Mouse (Mus musculus): ENCODE measurements around the gene Rhoh. TPM values are rescaled to one million over a fixed set of nuclear protein-coding genes. Genes with fewer than 3 reads are reported as not detected.

Rhoh gene
- total RNA-seq (2021): under 1 TPM; 0.18 to 0.29 TPM
- long read RNA-seq, experiment 1: 0 reads
- long read RNA-seq, experiment 2: 0 reads

GRCm38 (mm10) chr5:65861154-65861944, at the start of gene Rhoh:
Gene Rhoh (plus strand): TSS chr5:65861213.
- DNase-seq: no peak

GRCm38 (mm10) chr5:65823601-65824133, 37.3 kb upstream of the Rhoh start:
- no peak for DNase-seq

- no peak for DNase-seq
Observed at GRCm38 (mm10) chr5:65826476-65826875, 34.5 kb upstream of the Rhoh start.

GRCm38 (mm10) chr5:65827102-65827501, 33.9 kb upstream of the Rhoh start:
- no peak for DNase-seq

GRCm38 (mm10) chr5:65828261-65828660, 32.8 kb upstream of the Rhoh start:
- DNase-seq: no peak

GRCm38 (mm10) chr5:65829059-65829458, 32.0 kb upstream of the Rhoh start:
- no peak for DNase-seq

- no peak for DNase-seq
Observed at GRCm38 (mm10) chr5:65831917-65832618, 28.9 kb upstream of the Rhoh start.

- no peak for DNase-seq
Observed at GRCm38 (mm10) chr5:65833092-65833491, 27.9 kb upstream of the Rhoh start.

- DNase-seq: no peak
Observed at GRCm38 (mm10) chr5:65833766-65834498, 27.1 kb upstream of the Rhoh start.

GRCm38 (mm10) chr5:65838053-65838452, 23.0 kb upstream of the Rhoh start:
- DNase-seq: no peak

- no peak for DNase-seq
Observed at GRCm38 (mm10) chr5:65842947-65843346, 18.1 kb upstream of the Rhoh start.

GRCm38 (mm10) chr5:65846534-65846933, 14.5 kb upstream of the Rhoh start:
- DNase-seq: no peak

- DNase-seq: no peak
Observed at GRCm38 (mm10) chr5:65846958-65847357, 14.1 kb upstream of the Rhoh start.

- no peak for DNase-seq
Observed at GRCm38 (mm10) chr5:65847656-65848055, 13.4 kb upstream of the Rhoh start.

GRCm38 (mm10) chr5:65850765-65851164, 10.2 kb upstream of the Rhoh start:
- DNase-seq: no peak

- DNase-seq: no peak
Observed at GRCm38 (mm10) chr5:65854786-65855191, 6.2 kb upstream of the Rhoh start.

GRCm38 (mm10) chr5:65855571-65855970, 5.4 kb upstream of the Rhoh start:
- DNase-seq: no peak

- DNase-seq: no peak
Observed at GRCm38 (mm10) chr5:65856591-65857411, 4.2 kb upstream of the Rhoh start.

- no peak for DNase-seq
Observed at GRCm38 (mm10) chr5:65857935-65858334, 3.1 kb upstream of the Rhoh start.

GRCm38 (mm10) chr5:65858355-65858754, 2.7 kb upstream of the Rhoh start:
- DNase-seq: no peak

GRCm38 (mm10) chr5:65858898-65859297, 2.1 kb upstream of the Rhoh start:
- DNase-seq: no peak

- no peak for DNase-seq
Observed at GRCm38 (mm10) chr5:65859396-65859795, 1.6 kb upstream of the Rhoh start.
